Mouse (Mus musculus) adrenal gland, postnatal 36 days (tissue): ENCODE data around the gene Nmral1. TPM values are rescaled to one million over a fixed set of nuclear protein-coding genes. Genes with fewer than 3 reads are reported as not detected.

Experiments
- total RNA-seq, 2 experiments: library from RNA; stranded (reverse); gene quantifications; 2 replicates each; pipeline ENCODE4 v1.2.3; 2021

The Nmral1 gene
- total RNA-seq, 2 experiments from 2014 or later, result 3.9 to 4.0 TPM

Other genes with a start within 250 kb of the Nmral1 start
- gene Srl, start 177.5 kb downstream of the Nmral1 start, total RNA-seq, result 1 to 10 TPM; 6.7 to 8.2 TPM
- gene Tfap4, start 159.5 kb downstream of the Nmral1 start, total RNA-seq, result 1 to 10 TPM; 3.2 to 7.9 TPM
- 10 to 100 TPM; 19.9 to 20.1 TPM for gene Glis2, start 124.6 kb downstream of the Nmral1 start, total RNA-seq
- 100 to 1,000 TPM in 1 of 2 experiments, 10 to 100 TPM in 1; 95.3 to 109 TPM for gene Pam16, start 94.4 kb downstream of the Nmral1 start, total RNA-seq
- 10 to 100 TPM in 1 of 2 experiments, 1 to 10 TPM in 1; 8.9 to 15.1 TPM for gene Vasn, start 79.4 kb downstream of the Nmral1 start, total RNA-seq
- 100 to 1,000 TPM; 118 to 143 TPM for gene Dnaja3, start 79.4 kb downstream of the Nmral1 start, total RNA-seq
- 10 to 100 TPM; 24.6 to 25.1 TPM for gene Coro7, start 39.6 kb downstream of the Nmral1 start, total RNA-seq
- gene Hmox2, start 7.0 kb upstream of the Nmral1 start, total RNA-seq, result 100 to 1,000 TPM in 1 of 2 experiments, 10 to 100 TPM in 1; 57.3 to 106 TPM
- gene Cdip1, start 70.9 kb upstream of the Nmral1 start, total RNA-seq, result 100 to 1,000 TPM in 1 of 2 experiments, 10 to 100 TPM in 1; 99.9 to 114 TPM
- gene 4930562C15Rik, start 116.1 kb upstream of the Nmral1 start, total RNA-seq, result not detected
- gene Ubald1, start 161.0 kb upstream of the Nmral1 start, total RNA-seq, result 10 to 100 TPM; 29.2 to 36.1 TPM
- gene Mgrn1, start 166.9 kb upstream of the Nmral1 start, total RNA-seq, result 10 to 100 TPM; 72.9 to 79.3 TPM
- gene Nudt16l1, start 219.4 kb upstream of the Nmral1 start, total RNA-seq, result 10 to 100 TPM; 54.6 to 74.1 TPM
- 10 to 100 TPM; 31.2 to 42.2 TPM for gene Anks3, start 244.8 kb upstream of the Nmral1 start, total RNA-seq